ENCODE assay signal across 8 mouse cellular contexts in the genomic region with DNA sequence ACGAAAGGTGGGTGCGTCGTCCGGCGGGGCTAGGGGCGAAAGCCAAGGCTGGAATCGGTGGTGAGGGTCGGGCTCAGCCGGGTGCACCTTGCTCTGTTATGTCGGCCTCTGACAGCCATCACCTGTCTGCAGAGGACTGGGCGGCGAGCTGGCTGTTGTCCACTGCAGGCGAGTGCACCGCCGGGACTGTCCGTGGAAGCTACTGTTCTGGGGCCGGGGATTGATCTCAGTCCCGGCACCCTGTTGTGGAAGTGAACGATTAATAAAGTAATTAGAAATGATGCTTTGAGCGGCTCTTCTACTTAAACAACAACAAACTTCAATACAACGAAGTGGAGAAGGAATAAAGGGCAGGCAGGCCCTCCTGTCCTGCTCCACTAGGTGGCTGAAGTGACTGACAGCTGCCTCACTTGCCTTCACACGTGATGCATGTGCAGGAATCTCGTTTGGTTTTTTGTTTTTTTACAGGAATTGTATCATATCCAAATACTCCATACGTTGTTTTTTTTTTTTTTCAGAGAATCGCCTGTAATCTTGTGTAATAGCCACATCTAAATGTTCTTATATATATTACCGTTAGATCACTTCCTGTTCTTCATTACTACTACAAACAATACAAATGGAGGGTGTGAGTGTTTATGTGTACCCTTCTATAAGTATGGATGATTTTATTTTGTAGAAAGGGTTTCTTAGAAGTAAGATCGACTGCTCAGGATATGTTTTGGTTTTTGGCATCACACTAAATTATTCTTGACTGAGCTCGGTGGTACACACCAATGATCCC. TPM values are rescaled to one million over a fixed set of nuclear protein-coding genes. Genes with fewer than 3 reads are reported as not detected.
A peak's percentile ranks its signal among the peaks of the same experiment; 100 is the strongest.
DNase-seq lines count a peak whose midpoint lies in the region; ATAC-seq and TF ChIP-seq lines count a peak whose summit lies in the region.

No protein-coding gene starts in this region.

- no peaks in the 10 kb centered on the region for H3K9me3 ChIP-seq in heart, embryonic 15.5 days (replicated peaks)
- H3K9me3 ChIP-seq in CH12.LX (replicated peaks; ENCODE audit: low read length), result no peaks in the 10 kb centered on the region
- H3K9me3 ChIP-seq in embryonic facial prominence, embryonic 10.5 days, result no peaks in the 10 kb centered on the region
- no peaks in the 10 kb centered on the region for H3K9me3 ChIP-seq in intestine, embryonic 15.5 days
- no peaks in the 10 kb centered on the region for H3K9me3 ChIP-seq in stomach, postnatal 0 days (ENCODE audit: control insufficient read depth, low read length)

- H3K4me1 ChIP-seq in heart, embryonic 15.5 days (replicated peaks), result peaks cover 34% of the 10 kb centered on the region
- H3K4me1 ChIP-seq in CH12.LX (ENCODE audit: control insufficient read depth in 1 of 2, insufficient read depth in 2 of 2), result peaks cover 5 to 35% of the 10 kb centered on the region in 2 experiments
- peaks cover 23% of the 10 kb centered on the region for H3K4me1 ChIP-seq in embryonic facial prominence, embryonic 10.5 days
- H3K4me1 ChIP-seq in intestine, embryonic 15.5 days (replicated peaks), result peaks cover 7% of the 10 kb centered on the region
- no peaks in the 10 kb centered on the region for H3K4me1 ChIP-seq in stomach, postnatal 0 days (replicated peaks; ENCODE audit: control insufficient read depth, insufficient read depth)

- in situ Hi-C loops in CH12.LX (cut with MboI; ENCODE audit: low pct_ligation_motif_present, low pct_unique_long_range_greater_than_20kb, low sequenced_read_pairs), result no loop called here

- H3K4me3 ChIP-seq in heart, embryonic 15.5 days, result peak overlapping the region; percentile 85
- H3K4me3 ChIP-seq in CH12.LX (replicated peaks in 1 of 3; ENCODE audit: low read depth in 2 of 3, low read length in 2 of 3, poor library complexity in 1 of 3), result peak overlapping the region; percentile 71 to 94 (median 74)
- peak overlapping the region; percentile 78 for H3K4me3 ChIP-seq in embryonic facial prominence, embryonic 10.5 days
- peak overlapping the region; percentile 68 for H3K4me3 ChIP-seq in intestine, embryonic 15.5 days (replicated peaks)
- peak overlapping the region; percentile 75 for H3K4me3 ChIP-seq in stomach, postnatal 0 days (ENCODE audit: low read depth, low read length)

- TF ChIP-seq EP300 in CH12.LX (IDR thresholded peaks at IDR 0.05; ENCODE audit: low read length), result no peak
- TF ChIP-seq EP300 in stomach, postnatal 0 days (optimal IDR thresholded peaks at IDR 0.05), result no peak

- H3K36me3 ChIP-seq in heart, embryonic 15.5 days, result peaks cover 26% of the 10 kb centered on the region
- H3K36me3 ChIP-seq in CH12.LX (replicated peaks in 1 of 2; ENCODE audit: control insufficient read depth in 1 of 2, insufficient read depth in 1 of 2, low read length in 1 of 2), result peaks cover 6 to 36% of the 10 kb centered on the region in 2 experiments
- H3K36me3 ChIP-seq in embryonic facial prominence, embryonic 10.5 days (replicated peaks), result peaks cover 37% of the 10 kb centered on the region
- H3K36me3 ChIP-seq in intestine, embryonic 15.5 days, result peaks cover 9% of the 10 kb centered on the region
- H3K36me3 ChIP-seq in stomach, postnatal 0 days (ENCODE audit: control insufficient read depth, insufficient read depth, low read length), result peaks cover 8% of the 10 kb centered on the region

- peak overlapping the region; percentile 81 for H3K9ac ChIP-seq in heart, embryonic 15.5 days
- peak overlapping the region; percentile 42 for H3K9ac ChIP-seq in CH12.LX (ENCODE audit: insufficient read depth, low read depth)
- H3K9ac ChIP-seq in intestine, embryonic 15.5 days, result peak overlapping the region; percentile 78
- peak overlapping the region; percentile 83 for H3K9ac ChIP-seq in stomach, postnatal 0 days (ENCODE audit: low read length)

- H3K79me2 ChIP-seq in CH12.LX (replicated peaks; ENCODE audit: control insufficient read depth, extremely low read depth, insufficient read depth, poor library complexity, severe bottlenecking), result no peaks in the 10 kb centered on the region

- no peaks in the 10 kb centered on the region for H3K27me3 ChIP-seq in heart, embryonic 15.5 days
- no peaks in the 10 kb centered on the region for H3K27me3 ChIP-seq in CH12.LX (replicated peaks)
- no peaks in the 10 kb centered on the region for H3K27me3 ChIP-seq in embryonic facial prominence, embryonic 10.5 days (replicated peaks; ENCODE audit: low read depth, poor library complexity, severe bottlenecking)
- no peaks in the 10 kb centered on the region for H3K27me3 ChIP-seq in intestine, embryonic 15.5 days (replicated peaks)
- no peaks in the 10 kb centered on the region for H3K27me3 ChIP-seq in stomach, postnatal 0 days (ENCODE audit: control insufficient read depth, insufficient read depth, low read length)

- ATAC-seq in heart, embryonic 15.5 days (replicated peaks; ENCODE audit: insufficient number of reproducible peaks, insufficient read depth, low FRiP score, low read depth), result peak; percentile 35
- ATAC-seq in intestine, embryonic 15.5 days, result peak; percentile 52
- no peak for ATAC-seq in stomach, postnatal 0 days (ENCODE audit: low FRiP score, low TSS enrichment)

- dilution Hi-C loops in CH12.LX (cut with MboI; ENCODE audit: extremely low pct_ligation_motif_present, extremely low pct_unique_long_range_greater_than_20kb, low sequenced_read_pairs), result no loop called here

- H3K4me2 ChIP-seq in heart, embryonic 15.5 days, result peak overlapping the region; percentile 63
- H3K4me2 ChIP-seq in CH12.LX (ENCODE audit: insufficient read depth, low read depth, poor library complexity, severe bottlenecking), result peak overlapping the region; percentile 97
- peak overlapping the region; percentile 59 for H3K4me2 ChIP-seq in intestine, embryonic 15.5 days (replicated peaks)
- H3K4me2 ChIP-seq in stomach, postnatal 0 days (replicated peaks; ENCODE audit: low read depth), result peak overlapping the region; percentile 80

- DNase-seq in heart, postnatal 4 days, result no peak
- DNase-seq in CH12.LX (ENCODE audit: extremely low read depth), result peak; percentile 65
- no peak for DNase-seq in embryonic facial prominence, embryonic 10.5 days (ENCODE audit: low spot score)
- DNase-seq in lung, postnatal 10 days, result peak; percentile 58
- DNase-seq in stomach, postnatal 0 days (ENCODE audit: low spot score), result no peak
- no peak for DNase-seq in left cerebral cortex, adult 9 months (ENCODE audit: low spot score in 2 of 2)

- TF ChIP-seq CTCF in CH12.LX (conservative IDR thresholded peaks at IDR 0.05 in 1 of 2, IDR thresholded peaks at IDR 0.05 in 1 of 2; ENCODE audit: low read depth in 2 of 2, low read length in 2 of 2), result peak; percentile 7 to 61; a peak in 2 of 4 replicates
- TF ChIP-seq CTCF in stomach, postnatal 0 days (IDR thresholded peaks at IDR 0.05; ENCODE audit: low read depth), result peak; percentile 62

- peak; percentile 13 for TF ChIP-seq RAD21 in CH12.LX (IDR thresholded peaks at IDR 0.05; ENCODE audit: low read depth, low read length)

- peak overlapping the region; percentile 100 for H3K27ac ChIP-seq in heart, embryonic 15.5 days
- H3K27ac ChIP-seq in CH12.LX (ENCODE audit: insufficient read depth, low read depth), result peak overlapping the region; percentile 52
- peak overlapping the region; percentile 96 for H3K27ac ChIP-seq in embryonic facial prominence, embryonic 10.5 days (replicated peaks)
- H3K27ac ChIP-seq in intestine, embryonic 15.5 days, result peak overlapping the region; percentile 100
- peak overlapping the region; percentile 89 for H3K27ac ChIP-seq in stomach, postnatal 0 days (replicated peaks)

- TF ChIP-seq POLR2A in CH12.LX (IDR thresholded peaks at IDR 0.05; ENCODE audit: low read depth, low read length), result no peak

- WGBS in heart, embryonic 15.5 days, result 3% methylated on average over 28 of the region's 28 CpGs
- 7% methylated on average over 28 of the region's 28 CpGs for WGBS in embryonic facial prominence, embryonic 10.5 days
- WGBS in intestine, embryonic 15.5 days, result 2% methylated on average over 28 of the region's 28 CpGs
- 2% methylated on average over 28 of the region's 28 CpGs for WGBS in stomach, postnatal 0 days

RNA-seq across cellular contexts. Expression of gene Narf, which starts 0.5 kb away (rescaled TPM):
- polyA plus RNA-seq in heart, embryonic 15.5 days (2015; fragmentation: Nextera tagmentation; extraction: Ambion mirVana), result 52.4 and 65.6 TPM in 2 replicates
- total RNA-seq in heart, postnatal 4 days (2021), result 10 to 100 TPM; 58.7 to 62.4 TPM
- 15.6 and 26.2 TPM in 2 replicates for total RNA-seq in CH12.LX (2012; rRNA removed)
- 29.9 and 32.1 TPM in 2 replicates for total RNA-seq in CH12.LX (2014; rRNA removed)
- polyA plus RNA-seq in CH12.LX (2012; ENCODE audit: insufficient read length, low read depth), result 11.7 and 12.3 TPM in 2 replicates
- polyA plus RNA-seq in embryonic facial prominence, embryonic 10.5 days (2016; fragmentation: Nextera tagmentation; extraction: Ambion mirVana), result 55.6 and 56.8 TPM in 2 replicates
- polyA plus RNA-seq in intestine, embryonic 15.5 days (2015; fragmentation: Nextera tagmentation; extraction: Ambion mirVana), result 42.2 TPM in 2 replicates
- 19.3 and 19.8 TPM in 2 replicates for polyA plus RNA-seq in stomach, postnatal 0 days (2015; fragmentation: Nextera tagmentation; extraction: Ambion mirVana)

RNA-seq across cellular contexts. Expression of gene Cybc1, which starts 8.4 kb away (rescaled TPM):
- polyA plus RNA-seq in heart, embryonic 15.5 days (2015; fragmentation: Nextera tagmentation; extraction: Ambion mirVana), result 19.1 and 29.7 TPM in 2 replicates
- total RNA-seq in heart, postnatal 4 days (2021), result 10 to 100 TPM; 11.8 to 12.5 TPM
- 50.0 and 51.6 TPM in 2 replicates for total RNA-seq in CH12.LX (2012; rRNA removed)
- total RNA-seq in CH12.LX (2014; rRNA removed), result 60.3 and 60.9 TPM in 2 replicates
- polyA plus RNA-seq in CH12.LX (2012; ENCODE audit: insufficient read length, low read depth), result 52.9 and 57.4 TPM in 2 replicates
- 29.4 and 31.4 TPM in 2 replicates for polyA plus RNA-seq in embryonic facial prominence, embryonic 10.5 days (2016; fragmentation: Nextera tagmentation; extraction: Ambion mirVana)
- polyA plus RNA-seq in intestine, embryonic 15.5 days (2015; fragmentation: Nextera tagmentation; extraction: Ambion mirVana), result 31.2 and 33.2 TPM in 2 replicates
- 26.9 and 27.4 TPM in 2 replicates for polyA plus RNA-seq in stomach, postnatal 0 days (2015; fragmentation: Nextera tagmentation; extraction: Ambion mirVana)

RNA-seq across cellular contexts. Expression of gene Foxk2, which starts 22.3 kb away (rescaled TPM):
- polyA plus RNA-seq in heart, embryonic 15.5 days (2015; fragmentation: Nextera tagmentation; extraction: Ambion mirVana), result 5.7 and 8.2 TPM in 2 replicates
- total RNA-seq in heart, postnatal 4 days (2021), result 10 to 100 TPM; 30.3 to 34.5 TPM
- total RNA-seq in CH12.LX (2012; rRNA removed), result 42.6 and 44.3 TPM in 2 replicates
- 25.0 and 26.9 TPM in 2 replicates for total RNA-seq in CH12.LX (2014; rRNA removed)
- 32.4 and 41.2 TPM in 2 replicates for polyA plus RNA-seq in CH12.LX (2012; ENCODE audit: insufficient read length, low read depth)
- 9.4 and 10.1 TPM in 2 replicates for polyA plus RNA-seq in embryonic facial prominence, embryonic 10.5 days (2016; fragmentation: Nextera tagmentation; extraction: Ambion mirVana)
- 6.3 and 6.6 TPM in 2 replicates for polyA plus RNA-seq in intestine, embryonic 15.5 days (2015; fragmentation: Nextera tagmentation; extraction: Ambion mirVana)
- 3.4 and 5.3 TPM in 2 replicates for polyA plus RNA-seq in stomach, postnatal 0 days (2015; fragmentation: Nextera tagmentation; extraction: Ambion mirVana)

RNA-seq across cellular contexts. Expression of gene Ogfod3, which starts 33.0 kb away (rescaled TPM):
- polyA plus RNA-seq in heart, embryonic 15.5 days (2015; fragmentation: Nextera tagmentation; extraction: Ambion mirVana), result 26.4 and 29.8 TPM in 2 replicates
- total RNA-seq in heart, postnatal 4 days (2021), result 10 to 100 TPM; 18.7 to 22.2 TPM
- total RNA-seq in CH12.LX (2012; rRNA removed) (16.4 and 19.0 TPM in 2 replicates), CH12.LX (2014; rRNA removed) (10.3 and 13.7 TPM in 2 replicates)
- 18.4 and 24.6 TPM in 2 replicates for polyA plus RNA-seq in CH12.LX (2012; ENCODE audit: insufficient read length, low read depth)
- 18.5 and 21.6 TPM in 2 replicates for polyA plus RNA-seq in embryonic facial prominence, embryonic 10.5 days (2016; fragmentation: Nextera tagmentation; extraction: Ambion mirVana)
- 29.5 and 32.0 TPM in 2 replicates for polyA plus RNA-seq in intestine, embryonic 15.5 days (2015; fragmentation: Nextera tagmentation; extraction: Ambion mirVana)
- polyA plus RNA-seq in stomach, postnatal 0 days (2015; fragmentation: Nextera tagmentation; extraction: Ambion mirVana), result 22.2 and 23.3 TPM in 2 replicates

RNA-seq across cellular contexts. Expression of gene Hexdc, which starts 33.3 kb away (rescaled TPM):
- 7.3 and 9.2 TPM in 2 replicates for polyA plus RNA-seq in heart, embryonic 15.5 days (2015; fragmentation: Nextera tagmentation; extraction: Ambion mirVana)
- 10 to 100 TPM; 17.0 to 17.8 TPM for total RNA-seq in heart, postnatal 4 days (2021)
- total RNA-seq in CH12.LX (2012; rRNA removed), result 9.1 and 10.6 TPM in 2 replicates
- total RNA-seq in CH12.LX (2014; rRNA removed), result 10.5 and 11.6 TPM in 2 replicates
- 8.8 and 12.0 TPM in 2 replicates for polyA plus RNA-seq in CH12.LX (2012; ENCODE audit: insufficient read length, low read depth)
- 5.1 and 5.5 TPM in 2 replicates for polyA plus RNA-seq in embryonic facial prominence, embryonic 10.5 days (2016; fragmentation: Nextera tagmentation; extraction: Ambion mirVana)
- 9.0 and 9.3 TPM in 2 replicates for polyA plus RNA-seq in intestine, embryonic 15.5 days (2015; fragmentation: Nextera tagmentation; extraction: Ambion mirVana)
- polyA plus RNA-seq in stomach, postnatal 0 days (2015; fragmentation: Nextera tagmentation; extraction: Ambion mirVana), result 5.7 and 6.4 TPM in 2 replicates

Comparison
In these comparisons a context has a peak if more than half of its experiments do, and no peak if none do; other contexts are left out.
1. DNase-seq: peak in CH12.LX (single experiment) and lung, postnatal 10 days (single experiment); none in heart, postnatal 4 days (single experiment), embryonic facial prominence, embryonic 10.5 days (single experiment), stomach, postnatal 0 days (single experiment) and left cerebral cortex, adult 9 months (0 of 2).
2. Peak in every context shown above with its lines, with median percentiles within 50 percentile points of each other: H3K27ac ChIP-seq, H3K4me2 ChIP-seq, H3K4me3 ChIP-seq and H3K9ac ChIP-seq.